Mouse (Mus musculus): ENCODE data around the gene Sfxn5. TPM values are rescaled to one million over a fixed set of nuclear protein-coding genes. Genes with fewer than 3 reads are reported as not detected.
A peak's percentile ranks its signal among the peaks of the same experiment; 100 is the strongest.

Gene Sfxn5
- total and polyA plus RNA-seq, 3 experiments = 4.2 to 5.3 (median 4.9) TPM

GRCm38 (mm10) chr6:85363231-85363905, 30.1 kb upstream of the Sfxn5 start:
- Histone ChIP-seq H3K27me3 (ENCODE audit: control insufficient read depth, insufficient read depth, low read length) (no peaks in the 10 kb centered on the region), H3K9ac (ENCODE audit: low read depth, low read length) (no peak overlapping the region), H3K4me3 (no peak overlapping the region), H3K27ac (no peak overlapping the region; the same call in 1 of the 2 replicates), H3K4me1 (ENCODE audit: control insufficient read depth, insufficient read depth, low read length) (peaks cover 43% of the 10 kb centered on the region), H3K36me3 (ENCODE audit: control insufficient read depth, insufficient read depth, low read length) (peaks cover 29% of the 10 kb centered on the region), H3K79me2 (replicated peaks; ENCODE audit: control insufficient read depth, insufficient read depth, low read length) (peaks cover 2% of the 10 kb centered on the region)
- TF ChIP-seq POLR2A (IDR thresholded peaks at IDR 0.05; ENCODE audit: insufficient read depth, low read depth, low read length) (no peak), CTCF (IDR thresholded peaks at IDR 0.05) (peak; percentile 29)
- intact Hi-C loops (cut with DNase I) = no loop called here
- DNase-seq = no peak
- 76% methylated on average over 5 of the region's 5 CpGs for WGBS

GRCm38 (mm10) chr6:85362610-85363009, 29.4 kb upstream of the Sfxn5 start:
- Histone ChIP-seq H3K79me2 (replicated peaks; ENCODE audit: control insufficient read depth, insufficient read depth, low read length) (peaks cover 2% of the 10 kb centered on the region), H3K27ac (no peak overlapping the region), H3K9ac (ENCODE audit: low read depth, low read length) (no peak overlapping the region), H3K4me1 (ENCODE audit: control insufficient read depth, insufficient read depth, low read length) (peaks cover 42% of the 10 kb centered on the region), H3K4me3 (no peak overlapping the region), H3K36me3 (ENCODE audit: control insufficient read depth, insufficient read depth, low read length) (peaks cover 33% of the 10 kb centered on the region), H3K27me3 (ENCODE audit: control insufficient read depth, insufficient read depth, low read length) (no peaks in the 10 kb centered on the region)
- TF ChIP-seq POLR2A (IDR thresholded peaks at IDR 0.05; ENCODE audit: insufficient read depth, low read depth, low read length) (no peak), EP300 (IDR thresholded peaks at IDR 0.05; ENCODE audit: insufficient read depth, low read depth, low read length) (no peak), CTCF (IDR thresholded peaks at IDR 0.05) (no peak)
- 34% methylated on average over 5 of the region's 5 CpGs for WGBS
- no peak for DNase-seq
- intact Hi-C loops (cut with DNase I) = no loop called here

GRCm38 (mm10) chr6:85360311-85360710, 27.1 kb upstream of the Sfxn5 start:
- intact Hi-C loops (cut with DNase I) = no loop called here
- peaks cover 21% of the 10 kb centered on the region for H3K36me3 ChIP-seq (ENCODE audit: control insufficient read depth, insufficient read depth, low read length)
- H3K27me3 ChIP-seq (ENCODE audit: control insufficient read depth, insufficient read depth, low read length) = no peaks in the 10 kb centered on the region
- H3K9ac ChIP-seq (ENCODE audit: low read depth, low read length) = no peak overlapping the region
- DNase-seq = no peak
- H3K4me1 ChIP-seq (ENCODE audit: control insufficient read depth, insufficient read depth, low read length) = peaks cover 36% of the 10 kb centered on the region
- WGBS = 63% methylated on average over 5 of the region's 5 CpGs
- peaks cover 2% of the 10 kb centered on the region for H3K79me2 ChIP-seq (replicated peaks; ENCODE audit: control insufficient read depth, insufficient read depth, low read length)
- no peak overlapping the region for H3K27ac ChIP-seq
- no peak for TF ChIP-seq CTCF (IDR thresholded peaks at IDR 0.05)
- TF ChIP-seq POLR2A (IDR thresholded peaks at IDR 0.05; ENCODE audit: insufficient read depth, low read depth, low read length) = no peak
- H3K4me3 ChIP-seq = no peak overlapping the region

GRCm38 (mm10) chr6:85358877-85359276, 25.7 kb upstream of the Sfxn5 start:
- no peak for TF ChIP-seq CTCF (IDR thresholded peaks at IDR 0.05)
- no peak for TF ChIP-seq POLR2A (IDR thresholded peaks at IDR 0.05; ENCODE audit: insufficient read depth, low read depth, low read length)
- no peak for TF ChIP-seq EP300 (IDR thresholded peaks at IDR 0.05; ENCODE audit: insufficient read depth, low read depth, low read length)
- Histone ChIP-seq H3K79me2 (replicated peaks; ENCODE audit: control insufficient read depth, insufficient read depth, low read length) (peaks cover 2% of the 10 kb centered on the region), H3K9ac (ENCODE audit: low read depth, low read length) (no peak overlapping the region), H3K36me3 (ENCODE audit: control insufficient read depth, insufficient read depth, low read length) (peaks cover 9% of the 10 kb centered on the region), H3K4me3 (no peak overlapping the region), H3K27ac (no peak overlapping the region; the same call in 1 of the 2 replicates), H3K4me1 (ENCODE audit: control insufficient read depth, insufficient read depth, low read length) (peaks cover 30% of the 10 kb centered on the region), H3K27me3 (ENCODE audit: control insufficient read depth, insufficient read depth, low read length) (no peaks in the 10 kb centered on the region)
- 100% methylated on average over 1 of the region's 1 CpGs for WGBS
- intact Hi-C loops (cut with DNase I) = no loop called here
- DNase-seq = no peak

- H3K27me3 ChIP-seq (ENCODE audit: control insufficient read depth, insufficient read depth, low read length) = no peaks in the 10 kb centered on the region
- H3K79me2 ChIP-seq (replicated peaks; ENCODE audit: control insufficient read depth, insufficient read depth, low read length) = peaks cover 2% of the 10 kb centered on the region; the same call in 1 of the 2 replicates
- intact Hi-C loops (cut with DNase I) = no loop called here
- DNase-seq = no peak
- no peak overlapping the region for H3K4me3 ChIP-seq
- H3K9ac ChIP-seq (ENCODE audit: low read depth, low read length) = no peak overlapping the region
- WGBS = 15% methylated on average over 4 of the region's 4 CpGs
- H3K4me1 ChIP-seq (ENCODE audit: control insufficient read depth, insufficient read depth, low read length) = peaks cover 21% of the 10 kb centered on the region
- H3K36me3 ChIP-seq (ENCODE audit: control insufficient read depth, insufficient read depth, low read length) = peaks cover 9% of the 10 kb centered on the region
- H3K27ac ChIP-seq = peak overlapping the region; percentile 76
- TF ChIP-seq CTCF (IDR thresholded peaks at IDR 0.05) = no peak
- TF ChIP-seq EP300 (IDR thresholded peaks at IDR 0.05; ENCODE audit: insufficient read depth, low read depth, low read length) = no peak
- no peak for TF ChIP-seq POLR2A (IDR thresholded peaks at IDR 0.05; ENCODE audit: insufficient read depth, low read depth, low read length)
Observed at GRCm38 (mm10) chr6:85356682-85357465, 23.7 kb upstream of the Sfxn5 start.

GRCm38 (mm10) chr6:85355753-85356152, 22.5 kb upstream of the Sfxn5 start:
- peaks cover 19% of the 10 kb centered on the region for H3K4me1 ChIP-seq (ENCODE audit: control insufficient read depth, insufficient read depth, low read length)
- H3K27ac ChIP-seq = peak overlapping the region; percentile 76
- WGBS = 79% methylated on average over 2 of the region's 2 CpGs
- no peaks in the 10 kb centered on the region for H3K27me3 ChIP-seq (ENCODE audit: control insufficient read depth, insufficient read depth, low read length)
- no peak overlapping the region for H3K9ac ChIP-seq (ENCODE audit: low read depth, low read length)
- H3K79me2 ChIP-seq (replicated peaks; ENCODE audit: control insufficient read depth, insufficient read depth, low read length) = no peaks in the 10 kb centered on the region; the same call in 1 of the 2 replicates
- TF ChIP-seq CTCF (IDR thresholded peaks at IDR 0.05) = no peak
- no peak for TF ChIP-seq POLR2A (IDR thresholded peaks at IDR 0.05; ENCODE audit: insufficient read depth, low read depth, low read length)
- no peak for TF ChIP-seq EP300 (IDR thresholded peaks at IDR 0.05; ENCODE audit: insufficient read depth, low read depth, low read length)
- H3K36me3 ChIP-seq (ENCODE audit: control insufficient read depth, insufficient read depth, low read length) = peaks cover 7% of the 10 kb centered on the region; the same call in 1 of the 2 replicates
- no peak for DNase-seq
- intact Hi-C loops (cut with DNase I) = no loop called here
- H3K4me3 ChIP-seq = no peak overlapping the region

Measured in heart, adult 2 months (tissue).